Comparison of ENCODE assay signal across 40 mouse cellular contexts in the genomic region with DNA sequence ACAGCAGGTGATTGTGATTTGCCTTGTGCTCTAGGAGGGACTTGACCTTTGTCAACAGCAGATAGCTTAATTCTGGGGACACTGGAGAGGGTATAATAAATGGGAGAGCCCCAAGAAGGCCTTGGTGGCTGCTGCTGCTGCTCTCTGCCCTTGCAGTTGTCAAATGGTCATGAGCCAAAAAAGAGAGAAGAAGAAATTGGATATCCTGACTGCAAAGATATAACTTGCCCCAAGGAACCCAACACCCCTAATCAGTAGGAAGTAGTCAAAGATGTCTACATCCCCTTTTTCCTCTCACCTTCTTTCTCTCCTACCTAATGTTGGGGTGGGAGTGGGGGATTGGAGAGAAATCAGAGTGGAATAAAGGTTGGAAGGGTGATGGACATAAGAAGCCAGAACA. TPM values are rescaled to one million over a fixed set of nuclear protein-coding genes. Genes with fewer than 3 reads are reported as not detected.
"Had no signal": no experiment of that assay in that cellular context is flagged by ENCODE, and none has a peak within 500 bp of the region (broad histone marks: within the 10 kb centered on the region; RNA-seq: fewer than 3 reads in every experiment).

No protein-coding gene starts in this region.

- H3K27me3 ChIP-seq: heart, embryonic 12.5 days; heart, embryonic 13.5 days; heart, embryonic 15.5 days; hindbrain, embryonic 12.5 days; hindbrain, embryonic 13.5 days; hindbrain, embryonic 15.5 days; intestine, embryonic 15.5 days; kidney, embryonic 15.5 days had no signal

- H3K4me3 ChIP-seq: heart, embryonic 12.5 days; heart, embryonic 13.5 days; heart, embryonic 15.5 days; hindbrain, embryonic 10.5 days; hindbrain, embryonic 12.5 days; hindbrain, embryonic 13.5 days; hindbrain, embryonic 15.5 days; intestine, embryonic 15.5 days; kidney, embryonic 15.5 days; layer of hippocampus, adult 2 months; left cerebral cortex, adult 2 months had no signal

- H3K27ac ChIP-seq: heart, embryonic 13.5 days; heart, embryonic 15.5 days; hindbrain, embryonic 10.5 days; hindbrain, embryonic 12.5 days; hindbrain, embryonic 13.5 days; hindbrain, embryonic 14.5 days; hindbrain, embryonic 15.5 days; hindbrain, postnatal 0 days; intestine, embryonic 15.5 days; kidney, embryonic 15.5 days; kidney, postnatal 0 days; layer of hippocampus, adult 2 months; left cerebral cortex, adult 2 months had no signal

- DNase-seq: heart, postnatal 10 days; heart, postnatal 14 days; heart, postnatal 36 days; heart, postnatal 4 days; kidney, adult 11 months; kidney, adult 18-20 months; kidney, adult 2 months; kidney, adult 8-10 months; kidney, adult 9 months; kidney, postnatal 10 days; kidney, postnatal 14 days; kidney, postnatal 25 days; kidney, postnatal 36 days; kidney, postnatal 4 days; layer of hippocampus, adult 9-11 months; layer of hippocampus, postnatal 36 days had no signal

- H3K9me3 ChIP-seq: heart, embryonic 12.5 days; heart, embryonic 13.5 days; heart, embryonic 15.5 days; hindbrain, embryonic 10.5 days; hindbrain, embryonic 12.5 days; hindbrain, embryonic 13.5 days; hindbrain, embryonic 15.5 days; intestine, embryonic 15.5 days; kidney, embryonic 15.5 days had no signal

- H3K36me3 ChIP-seq: heart, embryonic 12.5 days; heart, embryonic 13.5 days; heart, embryonic 15.5 days; hindbrain, embryonic 10.5 days; hindbrain, embryonic 12.5 days; hindbrain, embryonic 13.5 days; hindbrain, embryonic 15.5 days; intestine, embryonic 15.5 days; kidney, embryonic 15.5 days had no signal

- H3K9ac ChIP-seq: heart, embryonic 12.5 days; heart, embryonic 13.5 days; heart, embryonic 15.5 days; hindbrain, embryonic 12.5 days; hindbrain, embryonic 13.5 days; hindbrain, embryonic 14.5 days; hindbrain, embryonic 15.5 days; intestine, embryonic 15.5 days; kidney, embryonic 15.5 days had no signal

- H3K4me2 ChIP-seq: heart, embryonic 11.5 days; heart, embryonic 12.5 days; heart, embryonic 13.5 days; heart, embryonic 15.5 days; hindbrain, embryonic 12.5 days; hindbrain, embryonic 13.5 days; hindbrain, embryonic 14.5 days; hindbrain, embryonic 15.5 days; intestine, embryonic 15.5 days; kidney, embryonic 15.5 days had no signal

- H3K4me1 ChIP-seq: hindbrain, embryonic 13.5 days; intestine, embryonic 15.5 days had no signal

- ATAC-seq: hindbrain, embryonic 16.5 days; hindbrain, postnatal 0 days; inflammation-experienced regulatory T-cells, adult 6 months; intestine, embryonic 15.5 days; intestine, embryonic 16.5 days; intestine, postnatal 0 days had no signal

RNA-seq across cellular contexts. Expression of gene Tbata, which starts 19.6 kb away (rescaled TPM):
- total RNA-seq: heart, postnatal 10 days; heart, postnatal 25 days; heart, postnatal 36 days; heart, postnatal 4 days; hematopoietic stem cell, adult 5-6 weeks had no signal
- polyA plus RNA-seq: heart, embryonic 11.5 days; heart, embryonic 12.5 days; heart, embryonic 13.5 days; heart, embryonic 14.5 days; hindbrain, embryonic 13.5 days; hindbrain, embryonic 14.5 days; inflammation-experienced regulatory T-cells, adult 6 months; intestine, embryonic 14.5 days; intestine, embryonic 15.5 days; intestine, embryonic 16.5 days; intestine, postnatal 0 days; kidney, embryonic 14.5 days had no signal
